Mouse (Mus musculus) heart, embryonic 15.5 days (tissue): ENCODE measurements around the gene 4930544D05Rik. TPM values are rescaled to one million over a fixed set of nuclear protein-coding genes. Genes with fewer than 3 reads are reported as not detected.
A peak's percentile ranks its signal among the peaks of the same experiment; 100 is the strongest.
"Not testable (repeated sequence)": the region's sequence is repeated elsewhere in the genome, so short reads cannot be mapped to it uniquely, and the experiment has no call there.

Experiments used
- ATAC-seq: fragments of 200-750 bp; cut with Nextera tagmentation; replicated peaks from 2 replicates; pipeline ENCODE4 v1.8.0; 2017; ENCODE audit warnings: low read depth, moderate TSS enrichment; ENCODE audit not compliant: insufficient number of reproducible peaks, insufficient read depth, low FRiP score
- H3K27ac ChIP-seq: fragments of 300-500 bp; sonication (generic); 2 replicates; pipeline ENCODE4 v1.5.1; 2015; ENCODE audit warnings: mild to moderate bottlenecking, inconsistent platforms
- H3K27me3 ChIP-seq: fragments of 300-500 bp; sonication (generic); 2 replicates; pipeline ENCODE4 v1.6.1; 2015; ENCODE audit warnings: inconsistent platforms
- H3K36me3 ChIP-seq: fragments of 300-500 bp; sonication (generic); 2 replicates; pipeline ENCODE4 v1.6.1; 2015; ENCODE audit warnings: mild to moderate bottlenecking, inconsistent platforms
- H3K4me1 ChIP-seq: fragments of 300-500 bp; sonication (generic); replicated peaks from 2 replicates; pipeline ENCODE4 v1.6.1; 2015; ENCODE audit warnings: inconsistent platforms
- H3K4me2 ChIP-seq: fragments of 300-500 bp; sonication (generic); 2 replicates; pipeline ENCODE4 v1.6.1; 2015; ENCODE audit warnings: inconsistent platforms, mild to moderate bottlenecking, moderate library complexity
- H3K4me3 ChIP-seq: fragments of 300-500 bp; sonication (generic); 2 replicates; pipeline ENCODE4 v1.5.1; 2015; ENCODE audit warnings: mild to moderate bottlenecking, inconsistent platforms
- H3K9ac ChIP-seq: fragments of 300-500 bp; sonication (generic); 2 replicates; pipeline ENCODE4 v1.6.1; 2015; ENCODE audit warnings: mild to moderate bottlenecking, inconsistent platforms
- H3K9me3 ChIP-seq: fragments of 300-500 bp; sonication (generic); replicated peaks from 2 replicates; pipeline ENCODE4 v1.6.1; 2016; ENCODE audit warnings: inconsistent platforms
- WGBS: fragments of 180-500 bp; shearing (Covaris S2); methylation state at CpG from one replicate; pipeline ENCODE4 v1.1.7; 2015; ENCODE audit warnings: mixed read lengths; 5-methylcytosine and 5-hydroxymethylcytosine counted together
- polyA plus RNA-seq: library from polyadenylated mRNA; unstranded; fragments of >200 nt; fragmentation: Nextera tagmentation; extraction: Ambion mirVana; gene quantifications from 2 replicates; pipeline ENCODE4 v1.2.1, GENCODE M21; 2015

The 4930544D05Rik gene
- not detected in 2 replicates for polyA plus RNA-seq

DNA sequence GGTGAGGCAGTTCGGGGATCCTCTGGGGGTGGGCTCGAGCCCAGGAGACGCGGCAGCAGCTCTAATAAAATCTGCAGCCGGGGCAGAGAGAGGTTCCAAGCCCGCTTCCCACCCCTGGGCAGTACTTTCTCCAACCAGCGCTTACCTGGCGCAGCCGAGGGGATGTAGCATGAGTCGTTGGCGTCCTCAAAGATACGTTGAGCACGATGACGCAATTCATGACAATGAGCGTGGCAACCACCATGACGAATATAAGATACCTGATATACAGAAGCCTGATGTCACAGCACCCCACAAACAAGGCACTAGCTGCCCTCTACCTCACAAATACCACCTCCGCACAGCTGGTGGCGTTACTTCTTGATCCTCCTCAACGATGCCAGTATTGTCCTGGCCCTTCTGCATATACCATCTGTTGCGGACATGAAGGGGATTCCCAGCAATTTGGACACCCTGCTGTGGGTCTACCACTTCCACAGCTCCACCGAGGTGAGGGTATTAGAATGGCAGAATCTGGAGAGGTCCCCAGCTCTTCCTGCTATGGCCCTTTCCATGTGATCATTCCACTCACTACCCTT lies at the start of gene 4930544D05Rik:
4930544D05Rik (plus strand) TSS at position 333 of the 578 bp plus-strand sequence.
- H3K4me1 ChIP-seq, result peaks cover 16% of the 10 kb centered on the region
- no peaks in the 10 kb centered on the region for H3K9me3 ChIP-seq
- peak within 1 kb of the TSS; percentile 91 for H3K4me2 ChIP-seq
- H3K27ac ChIP-seq, result peak within 1 kb of the TSS; percentile 71
- 9% methylated on average over 21 of the region's 21 CpGs for WGBS
- peaks cover 6% of the 10 kb centered on the region for H3K27me3 ChIP-seq
- peaks cover 26% of the 10 kb centered on the region for H3K36me3 ChIP-seq
- ATAC-seq, result no peak
- peak within 1 kb of the TSS; percentile 53 for H3K4me3 ChIP-seq
- H3K9ac ChIP-seq, result peak within 1 kb of the TSS; percentile 54

DNA sequence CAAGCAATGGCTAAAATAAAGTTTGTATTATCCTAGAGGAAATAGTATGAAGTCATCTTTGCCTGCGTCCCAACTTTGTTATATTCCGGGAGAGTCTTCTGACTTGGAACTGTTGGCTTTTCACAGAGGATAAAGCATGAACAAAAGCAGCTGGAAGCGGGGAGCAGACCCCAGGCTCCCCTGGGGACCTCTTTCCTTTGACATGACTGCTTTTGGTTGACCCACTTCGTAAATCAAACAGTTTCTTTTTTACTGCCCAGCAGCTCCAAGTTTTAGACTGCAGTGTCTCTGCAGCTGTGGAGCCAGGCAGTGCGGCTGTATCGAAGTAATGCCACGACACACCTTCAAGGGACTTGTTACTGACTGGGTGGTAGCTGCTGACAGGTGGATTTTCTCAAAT lies 49.1 kb upstream of the 4930544D05Rik start:
- Histone ChIP-seq H3K9ac (no peak overlapping the region), H3K4me2 (no peak overlapping the region), H3K4me1 (peaks cover 34% of the 10 kb centered on the region), H3K27me3 (no peaks in the 10 kb centered on the region), H3K36me3 (no peaks in the 10 kb centered on the region), H3K9me3 (no peaks in the 10 kb centered on the region), H3K27ac (no peak overlapping the region), H3K4me3 (no peak overlapping the region)
- WGBS, result 70% methylated on average over 7 of the region's 7 CpGs
- ATAC-seq, result no peak

DNA sequence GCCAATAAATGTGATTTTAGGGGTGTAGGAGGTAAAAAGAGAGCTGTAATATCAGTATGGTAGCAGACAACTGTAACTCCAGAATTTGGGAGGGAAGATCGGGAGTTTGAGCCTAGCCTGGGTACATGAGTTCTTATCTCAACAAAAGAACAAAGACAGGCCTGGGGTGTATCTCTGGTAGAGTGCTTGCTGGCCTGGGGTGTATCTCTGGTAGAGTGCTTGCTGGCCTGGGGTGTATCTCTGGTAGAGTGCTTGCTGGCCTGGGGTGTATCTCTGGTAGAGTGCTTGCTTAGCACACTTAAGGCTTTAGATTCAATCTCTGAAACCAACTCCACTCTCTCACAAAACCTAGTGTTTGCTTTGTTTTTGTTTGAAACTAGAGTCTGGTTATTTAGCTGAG lies 45.0 kb upstream of the 4930544D05Rik start:
- not testable (repeated sequence) for H3K4me3 ChIP-seq, H3K27me3 ChIP-seq, H3K4me2 ChIP-seq, H3K9me3 ChIP-seq, H3K27ac ChIP-seq, H3K9ac ChIP-seq, H3K36me3 ChIP-seq, ATAC-seq
- peaks cover 13% of the 10 kb centered on the region for H3K4me1 ChIP-seq
- 76% methylated on average over 1 of the region's 1 CpGs for WGBS

DNA sequence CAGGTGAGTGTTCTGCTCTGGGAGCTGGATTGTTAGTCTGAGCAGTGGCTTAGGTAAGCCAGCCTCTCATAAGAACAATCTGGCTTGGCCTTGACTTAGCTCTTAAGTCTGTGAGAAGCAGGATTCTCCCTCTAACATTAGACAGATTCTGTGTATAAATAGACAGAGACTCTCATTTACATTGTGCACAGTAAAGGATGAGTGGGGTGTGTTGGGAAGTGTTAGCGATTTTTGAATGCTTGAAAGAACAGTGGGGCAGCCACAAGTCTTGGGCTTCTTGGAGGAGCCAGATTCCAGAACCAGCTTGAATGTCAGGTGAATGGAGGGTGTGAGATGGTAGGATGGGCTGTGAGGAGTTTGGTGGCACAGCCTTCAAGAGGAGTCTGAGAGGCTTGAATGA lies 44.0 kb upstream of the 4930544D05Rik start:
- no peaks in the 10 kb centered on the region for H3K27me3 ChIP-seq

DNA sequence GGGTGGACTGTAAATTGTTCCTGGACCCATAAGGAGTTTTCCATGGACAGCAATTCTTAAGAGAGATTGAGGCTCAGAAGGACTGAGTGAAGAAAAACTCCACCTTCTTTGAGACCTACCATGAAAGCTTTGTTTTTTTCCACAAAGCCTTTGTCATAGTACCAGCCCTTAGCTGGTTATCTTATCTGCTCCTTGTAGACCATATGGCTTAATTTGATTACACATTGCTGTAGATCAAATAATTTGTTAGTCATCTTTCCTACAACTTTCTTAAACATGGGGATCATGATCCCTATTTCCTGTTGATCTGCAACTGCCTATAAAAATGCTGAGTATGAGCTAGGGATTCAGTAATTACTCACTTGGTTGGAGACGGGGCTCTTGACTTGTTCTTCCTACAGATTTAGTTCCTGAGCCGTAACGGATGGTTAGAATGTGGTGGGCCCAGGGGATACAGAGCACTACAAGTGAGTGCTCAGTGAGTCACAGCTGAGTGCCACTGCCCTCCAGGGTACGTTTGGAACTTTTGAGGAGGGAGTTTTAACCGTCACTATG lies 43.2 kb upstream of the 4930544D05Rik start:
- H3K36me3 ChIP-seq, result no peaks in the 10 kb centered on the region
- ATAC-seq, result no peak
- no peak overlapping the region for H3K9ac ChIP-seq
- H3K9me3 ChIP-seq, result no peaks in the 10 kb centered on the region
- peaks cover 6% of the 10 kb centered on the region for H3K4me1 ChIP-seq
- no peaks in the 10 kb centered on the region for H3K27me3 ChIP-seq
- no peak overlapping the region for H3K4me2 ChIP-seq
- no peak overlapping the region for H3K4me3 ChIP-seq
- no peak overlapping the region for H3K27ac ChIP-seq
- 54% methylated on average over 5 of the region's 5 CpGs for WGBS

More for the DNA sequence above, 44.0 kb upstream of the 4930544D05Rik start:
- no peak overlapping the region for H3K27ac ChIP-seq
- H3K9me3 ChIP-seq, result no peaks in the 10 kb centered on the region
- no peak for ATAC-seq
- H3K4me2 ChIP-seq, result no peak overlapping the region
- WGBS, result 88% methylated on average over 1 of the region's 1 CpGs
- no peak overlapping the region for H3K9ac ChIP-seq
- H3K4me3 ChIP-seq, result no peak overlapping the region
- H3K36me3 ChIP-seq, result no peaks in the 10 kb centered on the region
- peaks cover 12% of the 10 kb centered on the region for H3K4me1 ChIP-seq

DNA sequence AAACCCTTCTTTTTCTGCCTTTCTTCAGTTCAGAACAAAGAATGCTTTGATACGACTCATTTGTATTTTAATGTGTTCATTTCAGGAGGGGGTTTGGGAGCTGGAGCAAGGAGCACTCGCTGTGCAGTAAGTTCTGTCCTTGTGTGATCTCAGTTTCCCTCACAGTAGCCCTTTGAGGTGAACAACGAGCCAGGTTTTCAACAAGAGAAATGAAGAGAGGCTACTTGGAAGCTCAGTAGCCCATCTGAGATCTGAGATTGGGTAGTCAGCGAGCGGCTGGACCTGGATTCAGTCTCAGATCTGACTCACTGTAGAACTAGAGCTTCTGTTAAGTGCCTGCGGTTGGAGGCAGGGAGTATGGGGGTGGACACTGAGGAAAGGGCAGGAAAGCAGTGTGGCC lies 41.8 kb upstream of the 4930544D05Rik start:
- no peak overlapping the region for H3K4me3 ChIP-seq
- peaks cover 11% of the 10 kb centered on the region for H3K4me1 ChIP-seq
- no peak overlapping the region for H3K27ac ChIP-seq
- H3K27me3 ChIP-seq, result no peaks in the 10 kb centered on the region
- no peaks in the 10 kb centered on the region for H3K9me3 ChIP-seq
- H3K4me2 ChIP-seq, result no peak overlapping the region
- H3K36me3 ChIP-seq, result no peaks in the 10 kb centered on the region
- ATAC-seq, result no peak
- 77% methylated on average over 6 of the region's 6 CpGs for WGBS
- no peak overlapping the region for H3K9ac ChIP-seq

DNA sequence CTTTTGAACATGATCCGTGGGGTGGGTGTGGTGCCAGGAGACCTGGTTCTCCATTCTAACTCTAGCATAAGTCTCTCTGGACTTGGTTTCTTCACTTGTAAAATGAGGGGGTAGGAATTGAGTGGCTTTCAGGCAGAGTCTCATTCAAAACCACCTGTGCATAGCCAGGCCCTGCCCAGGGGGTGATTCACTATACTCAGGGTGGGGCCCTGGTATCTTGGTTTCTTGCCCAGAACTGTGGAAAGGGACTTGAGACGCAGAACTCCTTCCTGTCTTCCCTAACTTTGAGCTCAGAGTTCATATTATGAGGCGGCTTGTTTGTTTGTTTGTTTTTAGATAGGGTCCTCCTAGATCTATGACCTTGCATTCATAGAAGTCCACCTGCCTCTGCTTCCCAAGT lies 38.4 kb upstream of the 4930544D05Rik start:
- H3K27me3 ChIP-seq, result no peaks in the 10 kb centered on the region
- H3K4me1 ChIP-seq, result peaks cover 23% of the 10 kb centered on the region
- H3K9me3 ChIP-seq, result no peaks in the 10 kb centered on the region
- 66% methylated on average over 3 of the region's 3 CpGs for WGBS
- H3K4me2 ChIP-seq, result no peak overlapping the region
- no peaks in the 10 kb centered on the region for H3K36me3 ChIP-seq
- no peak overlapping the region for H3K4me3 ChIP-seq
- H3K27ac ChIP-seq, result no peak overlapping the region
- H3K9ac ChIP-seq, result no peak overlapping the region
- ATAC-seq, result no peak

DNA sequence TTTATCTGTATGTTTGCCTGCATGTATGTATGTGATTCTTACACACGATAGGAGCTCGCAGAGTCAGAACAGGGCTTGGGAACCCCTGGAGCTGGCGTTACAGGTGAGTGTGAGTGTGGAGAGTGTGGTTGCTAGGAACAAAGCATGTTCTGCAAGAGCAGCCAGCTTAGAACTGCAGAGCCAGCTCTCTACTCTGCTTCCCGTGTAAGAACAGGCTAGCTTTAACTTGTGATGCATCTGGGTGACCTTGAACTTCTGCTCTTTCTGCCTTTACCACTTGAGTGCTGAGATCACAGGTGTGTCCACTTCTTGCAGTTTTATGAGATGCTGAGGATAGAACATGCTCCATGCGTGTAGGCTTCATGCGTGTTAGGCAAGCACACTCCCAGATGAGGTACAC lies 36.7 kb upstream of the 4930544D05Rik start:
- Histone ChIP-seq H3K4me1 (peaks cover 34% of the 10 kb centered on the region), H3K4me2 (no peak overlapping the region), H3K4me3 (no peak overlapping the region), H3K27ac (no peak overlapping the region), H3K9me3 (no peaks in the 10 kb centered on the region), H3K36me3 (no peaks in the 10 kb centered on the region), H3K27me3 (no peaks in the 10 kb centered on the region), H3K9ac (no peak overlapping the region)
- no peak for ATAC-seq
- 81% methylated on average over 6 of the region's 6 CpGs for WGBS

DNA sequence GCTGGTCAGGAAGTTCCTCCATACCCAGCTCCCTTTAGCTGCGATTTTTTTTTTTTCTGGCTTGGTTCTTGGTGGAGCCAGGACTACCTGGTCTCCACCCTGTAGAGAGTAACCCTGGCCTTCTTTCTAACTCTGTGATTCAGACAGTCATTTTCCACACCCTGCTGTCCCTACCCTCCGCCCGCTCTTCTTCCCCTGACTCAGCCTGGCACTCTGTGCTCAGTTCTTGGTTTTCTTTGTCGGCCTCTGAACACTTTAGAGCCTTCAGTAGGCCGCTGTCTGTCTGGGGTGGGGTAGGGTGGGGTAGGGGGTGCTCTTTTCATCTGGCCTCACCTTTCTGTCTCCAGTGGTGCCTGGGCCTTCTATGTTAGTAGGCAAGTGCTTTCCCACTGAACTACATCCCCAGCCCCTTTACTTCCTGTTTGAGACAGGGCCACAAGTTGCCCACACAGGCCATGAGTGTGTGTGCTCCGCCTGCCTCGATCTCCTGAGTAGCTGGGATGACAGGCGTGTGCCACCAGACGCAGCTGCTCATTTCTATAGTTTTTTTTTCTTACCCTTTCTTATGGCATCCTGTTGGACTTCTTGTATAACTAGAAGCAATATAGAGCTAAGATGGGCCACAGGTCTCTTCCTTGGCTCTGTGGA lies 35.8 kb upstream of the 4930544D05Rik start:
- no peak for ATAC-seq
- Histone ChIP-seq H3K27ac (peak overlapping the region; percentile 15; the same call in 1 of the 2 replicates), H3K4me2 (no peak overlapping the region), H3K36me3 (no peaks in the 10 kb centered on the region), H3K4me1 (peaks cover 37% of the 10 kb centered on the region), H3K9me3 (no peaks in the 10 kb centered on the region), H3K27me3 (no peaks in the 10 kb centered on the region), H3K9ac (no peak overlapping the region), H3K4me3 (no peak overlapping the region)
- WGBS, result 79% methylated on average over 9 of the region's 9 CpGs

DNA sequence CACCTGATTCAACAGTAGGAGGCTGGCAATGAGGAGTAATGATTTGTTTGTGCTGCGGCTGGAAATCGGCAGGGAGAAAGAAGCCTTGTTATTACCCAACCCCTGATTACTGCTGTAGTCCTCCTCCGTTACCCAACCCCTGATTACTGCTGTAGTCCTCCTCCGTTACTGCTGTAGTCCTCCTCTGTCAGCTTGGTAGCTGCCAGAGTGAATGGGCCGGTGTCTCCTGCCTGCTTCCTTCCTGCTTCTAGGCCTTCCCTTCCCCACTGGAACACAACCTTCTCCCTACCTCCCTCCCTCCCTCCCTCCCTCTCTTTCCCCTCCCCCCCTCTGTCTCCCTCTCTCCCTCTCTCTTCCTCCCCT lies 35.3 kb upstream of the 4930544D05Rik start:
- Histone ChIP-seq H3K4me3 (no peak overlapping the region), H3K9me3 (no peaks in the 10 kb centered on the region), H3K27me3 (no peaks in the 10 kb centered on the region), H3K9ac (no peak overlapping the region), H3K4me1 (peaks cover 42% of the 10 kb centered on the region), H3K27ac (peak overlapping the region; percentile 15; the same call in 1 of the 2 replicates), H3K36me3 (no peaks in the 10 kb centered on the region), H3K4me2 (no peak overlapping the region)
- no peak for ATAC-seq
- WGBS, result 54% methylated on average over 5 of the region's 5 CpGs

DNA sequence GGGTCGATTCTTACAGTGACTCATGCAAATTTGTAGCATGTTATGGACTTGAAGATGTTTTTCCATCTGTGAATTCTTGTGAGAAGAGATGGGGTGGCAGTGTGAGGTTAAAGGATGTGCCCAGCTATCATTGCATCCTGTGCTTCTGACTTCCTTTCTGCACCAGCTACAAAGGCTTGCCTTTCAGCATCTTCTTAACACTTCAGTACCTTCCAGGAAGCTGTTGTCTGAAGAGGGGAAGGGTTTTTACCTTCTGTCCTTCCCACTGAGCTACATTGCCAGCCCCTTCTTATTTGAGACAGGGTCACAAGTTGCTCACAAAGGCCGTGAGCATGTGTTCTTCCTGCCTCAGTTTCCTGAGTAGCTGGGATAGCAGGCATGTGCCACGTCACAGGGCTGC lies 34.7 kb upstream of the 4930544D05Rik start:
- H3K27me3 ChIP-seq, result no peaks in the 10 kb centered on the region
- ATAC-seq, result no peak
- H3K36me3 ChIP-seq, result no peaks in the 10 kb centered on the region
- no peak overlapping the region for H3K27ac ChIP-seq
- H3K9me3 ChIP-seq, result no peaks in the 10 kb centered on the region
- H3K4me1 ChIP-seq, result peaks cover 45% of the 10 kb centered on the region
- no peak overlapping the region for H3K9ac ChIP-seq
- H3K4me2 ChIP-seq, result no peak overlapping the region
- 75% methylated on average over 3 of the region's 3 CpGs for WGBS
- H3K4me3 ChIP-seq, result no peak overlapping the region

DNA sequence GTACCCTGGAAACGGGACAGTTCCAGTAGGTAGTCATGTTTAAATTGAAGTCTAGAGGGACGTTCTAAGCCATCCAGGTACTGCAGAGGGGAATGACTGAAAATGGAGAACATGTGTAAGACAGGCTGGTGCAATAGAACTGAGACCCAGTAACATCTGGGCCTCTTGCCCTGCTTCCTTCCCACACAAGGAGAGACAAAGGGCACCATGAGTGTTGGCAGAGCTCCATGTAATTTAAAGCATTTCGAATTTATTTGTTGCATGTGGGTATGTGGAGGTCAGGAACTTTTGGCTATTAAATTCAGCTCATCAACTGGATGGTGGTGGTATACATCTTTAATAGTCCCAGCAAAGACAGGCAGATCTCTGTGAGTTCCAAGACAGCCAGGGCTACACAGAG lies 33.5 kb upstream of the 4930544D05Rik start:
- no peaks in the 10 kb centered on the region for H3K36me3 ChIP-seq
- H3K4me3 ChIP-seq, result no peak overlapping the region
- H3K4me1 ChIP-seq, result peaks cover 45% of the 10 kb centered on the region
- H3K9me3 ChIP-seq, result no peaks in the 10 kb centered on the region
- peak overlapping the region; percentile 40; the same call in 1 of the 2 replicates for H3K27ac ChIP-seq
- no peaks in the 10 kb centered on the region for H3K27me3 ChIP-seq
- WGBS, result 62% methylated on average over 3 of the region's 3 CpGs
- no peak overlapping the region for H3K4me2 ChIP-seq
- H3K9ac ChIP-seq, result no peak overlapping the region
- ATAC-seq, result no peak
